Mouse (Mus musculus): ENCODE results near the gene Hdac10.

GRCm38 (mm10) chr15:89171526-89172051, 43.1 kb upstream of the Hdac10 start:
- TF ChIP-seq CTCF (conservative IDR thresholded peaks at IDR 0.05 in 1 of 2, IDR thresholded peaks at IDR 0.05 in 1 of 2; ENCODE audit: low read depth in 2 of 2, low read length in 2 of 2), result no peak
- no peak for TF ChIP-seq MEF2A (IDR thresholded peaks at IDR 0.05; ENCODE audit: borderline replicate concordance, low read depth, low read length)
- TF ChIP-seq MAFK (IDR thresholded peaks at IDR 0.05; ENCODE audit: insufficient replicate concordance, low read length), result no peak
- TF ChIP-seq USF2 (conservative IDR thresholded peaks at IDR 0.05; ENCODE audit: low read depth, low read length), result no peak
